22 mouse cellular contexts compared by ENCODE assay signal in genomic region chr5:129869238-129869995, GRCm38 (mm10).
"Had no signal": no experiment of that assay in that cellular context is flagged by ENCODE, and none has a peak within 500 bp of the region (broad histone marks: within the 10 kb centered on the region; RNA-seq: fewer than 3 reads in every experiment).

No protein-coding gene starts in this region.

- DNase-seq: kidney, adult 18-20 months; kidney, adult 9 months; kidney, postnatal 14 days; kidney, postnatal 4 days; liver; liver, embryonic 13.5 days; lung, adult 2 months; lung, postnatal 14 days; lung, postnatal 4 days; midbrain, embryonic 14.5 days; right cerebral cortex, adult 18-20 months; right cerebral cortex, postnatal 14 days; right cerebral cortex, postnatal 4 days; thymus, adult 2 months; thymus, postnatal 14 days; thymus, postnatal 4 days had no signal

- H3K36me3 ChIP-seq: limb, embryonic 10.5 days; limb, embryonic 13.5 days; liver, embryonic 13.5 days; neural tube, embryonic 12.5 days; neural tube, embryonic 15.5 days; stomach, embryonic 15.5 days had no signal

- H3K27me3 ChIP-seq: limb, embryonic 13.5 days; liver, embryonic 13.5 days; neural tube, embryonic 12.5 days; neural tube, embryonic 15.5 days; stomach, embryonic 15.5 days had no signal

- H3K9me3 ChIP-seq: limb, embryonic 10.5 days; limb, embryonic 13.5 days; liver, embryonic 13.5 days; neural tube, embryonic 12.5 days; neural tube, embryonic 15.5 days; stomach, embryonic 15.5 days had no signal

- H3K9ac ChIP-seq: limb, embryonic 13.5 days; liver, embryonic 13.5 days; neural tube, embryonic 12.5 days; neural tube, embryonic 15.5 days; stomach, embryonic 15.5 days had no signal

- H3K27ac ChIP-seq: limb, embryonic 10.5 days; limb, embryonic 13.5 days; liver, embryonic 13.5 days; neural tube, embryonic 12.5 days; neural tube, embryonic 15.5 days; stomach, embryonic 15.5 days had no signal

- H3K4me3 ChIP-seq: limb, embryonic 10.5 days; limb, embryonic 13.5 days; liver, embryonic 13.5 days; neural tube, embryonic 12.5 days; neural tube, embryonic 15.5 days; stomach, embryonic 15.5 days had no signal

- H3K4me2 ChIP-seq: limb, embryonic 13.5 days; liver, embryonic 13.5 days; midbrain, embryonic 11.5 days; neural tube, embryonic 12.5 days; neural tube, embryonic 15.5 days; stomach, embryonic 15.5 days had no signal

- H3K4me1 ChIP-seq: neural tube, embryonic 12.5 days; stomach, embryonic 15.5 days had no signal
